Mouse (Mus musculus) stomach, postnatal 0 days (tissue): ENCODE results near the gene Gapvd1. TPM values are rescaled to one million over a fixed set of nuclear protein-coding genes. Genes with fewer than 3 reads are reported as not detected.

ENCODE experiments used
- ATAC-seq: fragments of 200-750 bp; cut with Nextera tagmentation; 2 replicates; pipeline ENCODE4 v1.8.0; 2017; ENCODE audit not compliant: low FRiP score, low TSS enrichment
- DNase-seq: peaks from one replicate; pipeline ENCODE4 v3.0.0-alpha.2; 2016; ENCODE audit warnings: low spot score
- H3K27ac ChIP-seq: fragments of 300-500 bp; sonication (generic); replicated peaks from 2 replicates; pipeline ENCODE4 v1.5.1; 2014; ENCODE audit warnings: mild to moderate bottlenecking, control low read depth
- H3K27me3 ChIP-seq: fragments of 300-500 bp; sonication (generic); 2 replicates; pipeline ENCODE4 v1.6.1; 2014; ENCODE audit warnings: low read length; ENCODE audit not compliant: control insufficient read depth, insufficient read depth
- H3K36me3 ChIP-seq: fragments of 300-500 bp; sonication (generic); 2 replicates; pipeline ENCODE4 v1.6.1; 2014; ENCODE audit warnings: low read length, mixed read lengths; ENCODE audit not compliant: control insufficient read depth, insufficient read depth
- H3K4me1 ChIP-seq: fragments of 300-500 bp; sonication (generic); replicated peaks from 2 replicates; pipeline ENCODE4 v1.6.1; 2014; ENCODE audit warnings: antibody characterized with exemption; ENCODE audit not compliant: control insufficient read depth, insufficient read depth
- H3K4me2 ChIP-seq: fragments of 300-500 bp; sonication (generic); replicated peaks from 2 replicates; pipeline ENCODE4 v1.6.1; 2014; ENCODE audit warnings: low read depth, mild to moderate bottlenecking, control low read depth, moderate library complexity
- H3K4me3 ChIP-seq: fragments of 300-500 bp; sonication (generic); 2 replicates; pipeline ENCODE4 v1.5.1; 2014; ENCODE audit warnings: low read depth, low read length, control low read depth
- H3K9ac ChIP-seq: fragments of 300-500 bp; sonication (generic); 2 replicates; pipeline ENCODE4 v1.6.1; 2014; ENCODE audit warnings: mild to moderate bottlenecking, low read length, control low read depth, mixed read lengths
- H3K9me3 ChIP-seq: fragments of 300-500 bp; sonication (generic); 2 replicates; pipeline ENCODE4 v1.6.1; 2016; ENCODE audit warnings: low read length; ENCODE audit not compliant: control insufficient read depth
- CTCF ChIP-seq: IDR thresholded peaks from 2 replicates; pipeline ENCODE4 v1.5.1; 2016; ENCODE audit warnings: antibody characterized with exemption, low read depth, mild to moderate bottlenecking, moderate library complexity
- EP300 ChIP-seq: optimal IDR thresholded peaks from 2 replicates; pipeline ENCODE3; 2016; ENCODE audit warnings: antibody characterized with exemption
- WGBS: fragments of 180-500 bp; shearing (Covaris S2); extraction: QIAGEN DNeasy Blood & Tissue Kit; methylation state at CpG from one replicate; pipeline ENCODE4 v1.1.7; 2014; 5-methylcytosine and 5-hydroxymethylcytosine counted together
- polyA plus RNA-seq: library from polyadenylated mRNA; unstranded; fragments of >200 nt; fragmentation: Nextera tagmentation; extraction: Ambion mirVana; gene quantifications from 2 replicates; pipeline ENCODE4 v1.2.1, GENCODE M21; 2015

Gapvd1 gene
- polyA plus RNA-seq, 1 experiment from 2014 or later = 40.9 TPM

- Histone ChIP-seq H3K4me2 (peak overlapping the region; percentile 37), H3K27ac (no peak overlapping the region), H3K9ac (no peak overlapping the region; the same call in 1 of the 2 replicates), H3K27me3 (no peaks in the 10 kb centered on the region), H3K36me3 (peaks cover 20% of the 10 kb centered on the region), H3K4me1 (peaks cover 5% of the 10 kb centered on the region), H3K4me3 (peak overlapping the region; percentile 85), H3K9me3 (no peaks in the 10 kb centered on the region)
- WGBS = 83% methylated on average over 6 of the region's 6 CpGs
- DNase-seq = no peak
- TF ChIP-seq CTCF (no peak), EP300 (no peak)
- ATAC-seq = no peak
Observed at GRCm38 (mm10) chr2:34774493-34774892, 19.5 kb upstream of the Gapvd1 start.

GRCm38 (mm10) chr2:34773673-34774072, 18.6 kb upstream of the Gapvd1 start:
- Histone ChIP-seq H3K9ac (no peak overlapping the region), H3K36me3 (peaks cover 16% of the 10 kb centered on the region), H3K4me3 (peak overlapping the region; percentile 85), H3K27me3 (no peaks in the 10 kb centered on the region), H3K9me3 (no peaks in the 10 kb centered on the region), H3K4me1 (peaks cover 5% of the 10 kb centered on the region), H3K27ac (no peak overlapping the region), H3K4me2 (peak overlapping the region; percentile 37)
- TF ChIP-seq CTCF (no peak), EP300 (no peak)
- WGBS = 77% methylated on average over 4 of the region's 4 CpGs
- ATAC-seq (no peak), DNase-seq (no peak)

GRCm38 (mm10) chr2:34772252-34773235, 17.5 kb upstream of the Gapvd1 start:
- ATAC-seq (no peak), DNase-seq (no peak)
- Histone ChIP-seq H3K4me3 (peak overlapping the region; percentile 85), H3K9me3 (no peaks in the 10 kb centered on the region), H3K4me2 (peak overlapping the region; percentile 37), H3K9ac (peak overlapping the region; percentile 93), H3K36me3 (peaks cover 14% of the 10 kb centered on the region), H3K27me3 (no peaks in the 10 kb centered on the region), H3K27ac (peak overlapping the region; percentile 92), H3K4me1 (peaks cover 5% of the 10 kb centered on the region)
- WGBS = 2% methylated on average over 50 of the region's 50 CpGs
- no peak for TF ChIP-seq CTCF
- no peak for TF ChIP-seq EP300

- Histone ChIP-seq H3K9me3 (no peaks in the 10 kb centered on the region), H3K4me2 (peak within 1 kb of the TSS; percentile 48), H3K4me1 (peaks cover 5% of the 10 kb centered on the region), H3K9ac (peak within 1 kb of the TSS; percentile 93), H3K27me3 (no peaks in the 10 kb centered on the region), H3K27ac (peak within 1 kb of the TSS; percentile 92), H3K4me3 (peak within 1 kb of the TSS; percentile 85), H3K36me3 (peaks cover 12% of the 10 kb centered on the region)
- peak; percentile 98 for ATAC-seq
- peak; percentile 99 for DNase-seq
- WGBS = under 1% methylated on average over 60 of the region's 60 CpGs
- TF ChIP-seq EP300 (peak; percentile 77), CTCF (no peak; the same call in 1 of the 2 replicates)
Observed at GRCm38 (mm10) chr2:34771368-34772226, 16.6 kb upstream of the Gapvd1 start, which contains the start of gene Hspa5. Hspa5 (plus strand) TSS chr2:34771970.

GRCm38 (mm10) chr2:34770951-34771350, 15.9 kb upstream of the Gapvd1 start:
- peak overlapping the region; percentile 86 for H3K9ac ChIP-seq
- H3K4me2 ChIP-seq = peak overlapping the region; percentile 48
- DNase-seq (no peak), ATAC-seq (no peak)
- no peaks in the 10 kb centered on the region for H3K9me3 ChIP-seq
- peaks cover 7% of the 10 kb centered on the region for H3K36me3 ChIP-seq
- no peaks in the 10 kb centered on the region for H3K27me3 ChIP-seq
- WGBS = 0% methylated on average over 6 of the region's 6 CpGs
- TF ChIP-seq CTCF (no peak), EP300 (no peak)
- H3K4me1 ChIP-seq = peaks cover 5% of the 10 kb centered on the region
- H3K4me3 ChIP-seq = peak overlapping the region; percentile 85
- H3K27ac ChIP-seq = peak overlapping the region; percentile 88
